In the genomic region with DNA sequence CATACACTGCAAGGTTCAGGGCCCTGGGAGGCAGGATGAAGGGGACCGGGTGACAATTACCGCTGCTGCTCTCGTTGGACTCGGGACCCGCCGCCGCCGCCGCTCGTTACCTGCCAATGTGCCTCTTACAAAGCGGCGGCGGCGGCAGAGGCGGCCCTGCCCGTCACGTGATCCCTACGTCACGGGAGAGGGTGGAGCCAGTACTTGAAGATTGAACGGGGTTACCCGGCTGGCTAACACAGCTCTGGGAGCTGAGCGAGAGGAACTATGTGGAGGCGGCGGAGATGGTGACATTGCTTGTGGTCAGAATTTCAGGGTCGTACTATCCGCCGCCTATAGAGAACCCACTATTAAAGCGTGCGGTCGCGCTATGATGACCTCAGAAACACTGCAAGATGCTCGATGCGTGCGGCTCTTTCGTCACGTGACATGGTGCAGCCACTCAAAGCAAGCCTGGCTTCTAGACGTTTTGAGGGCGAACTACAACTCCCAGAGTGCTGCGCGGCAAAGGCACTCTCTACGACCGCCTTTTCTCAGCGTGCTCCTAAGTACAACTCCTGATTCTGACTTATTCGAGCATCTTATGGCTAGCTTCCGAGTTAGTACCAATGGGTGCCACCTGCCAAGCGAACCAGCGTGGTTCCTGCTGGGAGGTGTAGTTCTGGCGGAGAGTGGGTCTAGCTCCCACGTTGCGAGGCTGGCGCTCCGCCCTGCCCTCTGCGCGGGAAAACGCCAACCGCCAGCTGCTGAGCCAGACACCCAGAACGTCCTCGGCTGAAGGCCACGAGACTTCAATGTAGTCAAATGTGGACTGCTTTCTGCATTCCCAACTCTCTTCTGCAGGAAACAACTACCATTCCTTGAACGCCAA, we compare ENCODE assay signal across 7 mouse cellular contexts. TPM values are rescaled to one million over a fixed set of nuclear protein-coding genes. Genes with fewer than 3 reads are reported as not detected.
DNase-seq lines count a peak whose midpoint lies in the region; ATAC-seq lines count a peak whose summit lies in the region.

A gene (minus strand): TSS at position 165 of the 871 bp plus-strand sequence.

- peaks cover 3% of the 10 kb centered on the region; the same call in 1 of the 2 replicates for H3K36me3 ChIP-seq in embryonic facial prominence, embryonic 11.5 days (replicated peaks; ENCODE audit: control insufficient read depth, insufficient read depth, low read depth, low read length)
- peaks cover 23% of the 10 kb centered on the region for H3K36me3 ChIP-seq in limb, embryonic 10.5 days
- peaks cover 11% of the 10 kb centered on the region for H3K36me3 ChIP-seq in midbrain, embryonic 13.5 days

- H3K9me3 ChIP-seq in embryonic facial prominence, embryonic 11.5 days (replicated peaks; ENCODE audit: control insufficient read depth, low read length) = no peaks in the 10 kb centered on the region
- H3K9me3 ChIP-seq in limb, embryonic 10.5 days (replicated peaks) = no peaks in the 10 kb centered on the region
- no peaks in the 10 kb centered on the region for H3K9me3 ChIP-seq in midbrain, embryonic 13.5 days

- H3K27ac ChIP-seq in embryonic facial prominence, embryonic 11.5 days (replicated peaks; ENCODE audit: low read depth, low read length) = peak within 1 kb of the TSS; percentile 75
- H3K27ac ChIP-seq in limb, embryonic 10.5 days = peak within 1 kb of the TSS; percentile 96
- peak within 1 kb of the TSS; percentile 90 for H3K27ac ChIP-seq in midbrain, embryonic 13.5 days

- peak; percentile 97 for ATAC-seq in embryonic facial prominence, embryonic 11.5 days (replicated peaks; ENCODE audit: insufficient number of reproducible peaks, low FRiP score, low TSS enrichment, low read depth)
- ATAC-seq in granulocyte monocyte progenitor cell, adult 5-6 weeks (replicated peaks; ENCODE audit: poor library complexity, severe bottlenecking) = peak; percentile 87
- peak; percentile 97 for ATAC-seq in midbrain, embryonic 13.5 days

- H3K4me2 ChIP-seq in embryonic facial prominence, embryonic 11.5 days (ENCODE audit: low read depth, low read length) = peak within 1 kb of the TSS; percentile 68
- H3K4me2 ChIP-seq in midbrain, embryonic 13.5 days (replicated peaks) = peak within 1 kb of the TSS; percentile 92

- H3K9ac ChIP-seq in embryonic facial prominence, embryonic 11.5 days (replicated peaks; ENCODE audit: low read length) = peak within 1 kb of the TSS; percentile 92
- H3K9ac ChIP-seq in midbrain, embryonic 13.5 days (replicated peaks) = peak within 1 kb of the TSS; percentile 92

- no peaks in the 10 kb centered on the region for H3K27me3 ChIP-seq in embryonic facial prominence, embryonic 11.5 days (ENCODE audit: control insufficient read depth, insufficient read depth, low read length)
- H3K27me3 ChIP-seq in limb, embryonic 10.5 days (ENCODE audit: low read depth, poor library complexity, severe bottlenecking) = no peaks in the 10 kb centered on the region
- no peaks in the 10 kb centered on the region for H3K27me3 ChIP-seq in midbrain, embryonic 13.5 days

- peak; percentile 96 for DNase-seq in adrenal gland, postnatal 14 days
- DNase-seq in embryonic facial prominence, embryonic 11.5 days (ENCODE audit: low spot score) = peak; percentile 100
- DNase-seq in kidney, adult 11 months = peak; percentile 99
- DNase-seq in limb, embryonic 10.5 days (ENCODE audit: low spot score) = peak; percentile 97
- DNase-seq in spleen, adult 12 weeks (ENCODE audit: low spot score) = peak; percentile 98

- under 1% methylated on average over 60 of the region's 60 CpGs for WGBS in embryonic facial prominence, embryonic 11.5 days
- under 1% methylated on average over 60 of the region's 60 CpGs for WGBS in limb, embryonic 10.5 days
- WGBS in midbrain, embryonic 13.5 days = under 1% methylated on average over 60 of the region's 60 CpGs

- peak within 1 kb of the TSS; percentile 53 for H3K4me3 ChIP-seq in embryonic facial prominence, embryonic 11.5 days (ENCODE audit: low read depth, low read length)
- peak within 1 kb of the TSS; percentile 75 for H3K4me3 ChIP-seq in limb, embryonic 10.5 days
- peak within 1 kb of the TSS; percentile 86 for H3K4me3 ChIP-seq in midbrain, embryonic 13.5 days (replicated peaks)

- no peaks in the 10 kb centered on the region; the same call in 1 of the 2 replicates for H3K4me1 ChIP-seq in embryonic facial prominence, embryonic 11.5 days (ENCODE audit: control insufficient read depth, insufficient read depth, low read length)
- peaks cover 26% of the 10 kb centered on the region for H3K4me1 ChIP-seq in limb, embryonic 10.5 days
- peaks cover 31% of the 10 kb centered on the region for H3K4me1 ChIP-seq in midbrain, embryonic 13.5 days (replicated peaks)

RNA-seq across cellular contexts. Expression of the gene that starts here (rescaled TPM):
- 42.1 and 44.8 TPM in 2 replicates for total RNA-seq in adrenal gland, postnatal 14 days (2021)
- polyA plus RNA-seq in embryonic facial prominence, embryonic 11.5 days (2014; fragmentation: Nextera tagmentation; extraction: Ambion mirVana) = 67.3 and 69.6 TPM in 2 replicates
- 51.8 and 75.7 TPM in 2 replicates for total RNA-seq in granulocyte monocyte progenitor cell, adult 5-6 weeks (2014; fragmentation: Nextera tagmentation)
- total RNA-seq in granulocyte monocyte progenitor cell, adult 5-6 weeks (2017) = 19.8 and 28.6 TPM in 2 replicates
- polyA plus RNA-seq in limb, embryonic 10.5 days (2016; fragmentation: Nextera tagmentation; extraction: Ambion mirVana) = 95.6 and 106 TPM in 2 replicates
- 57.0 and 59.7 TPM in 2 replicates for polyA plus RNA-seq in midbrain, embryonic 13.5 days (2015; fragmentation: Nextera tagmentation; extraction: Ambion mirVana)

Comparison
In these comparisons a context has a peak if more than half of its experiments do, and no peak if none do; other contexts are left out.
1. Peak in every context shown above with its lines: DNase-seq, ATAC-seq, H3K4me3 ChIP-seq and H3K27ac ChIP-seq.